ENCODE assay signal across 8 mouse cellular contexts in the genomic region with DNA sequence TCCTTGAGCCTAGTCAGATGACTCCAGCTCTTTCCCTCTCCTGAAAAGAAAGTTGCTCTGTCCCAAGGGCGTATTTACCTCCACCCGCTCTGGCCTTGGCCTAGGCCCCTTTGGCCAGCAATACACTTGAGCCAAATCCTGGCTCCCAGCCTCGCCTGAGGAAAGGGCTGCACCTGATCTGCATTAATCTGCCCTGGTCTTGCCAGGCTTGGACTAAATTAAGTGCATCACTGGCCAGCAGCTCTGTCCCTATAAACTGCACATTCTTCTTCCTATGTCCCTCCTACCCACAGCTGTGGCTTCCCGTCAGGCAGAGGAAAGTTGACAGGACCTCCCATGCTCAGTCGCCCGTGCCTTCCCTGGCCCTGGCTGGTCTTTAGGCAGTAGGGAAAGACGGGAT. TPM values are rescaled to one million over a fixed set of nuclear protein-coding genes. Genes with fewer than 3 reads are reported as not detected.
A peak's percentile ranks its signal among the peaks of the same experiment; 100 is the strongest.
DNase-seq lines count a peak whose midpoint lies in the region; ATAC-seq and TF ChIP-seq lines count a peak whose summit lies in the region.

No protein-coding gene starts in this region.

- WGBS in heart, embryonic 12.5 days, result 75% methylated on average over 7 of the region's 7 CpGs
- WGBS in thymus, adult 2 months, result 88% methylated on average over 7 of the region's 7 CpGs
- 59% methylated on average over 7 of the region's 7 CpGs for WGBS in hindbrain, embryonic 12.5 days

- peaks cover 11% of the 10 kb centered on the region for H3K4me1 ChIP-seq in heart, embryonic 12.5 days (replicated peaks)
- no peaks in the 10 kb centered on the region for H3K4me1 ChIP-seq in thymus, adult 2 months (replicated peaks; ENCODE audit: control insufficient read depth, insufficient read depth, low read length)
- 0 out of 2 replicates have a peak, but pooled peaks cover 8% of the 10 kb centered on the region for H3K4me1 ChIP-seq in hindbrain, embryonic 12.5 days

- no peak for TF ChIP-seq POLR2A in thymus, adult 2 months (IDR thresholded peaks at IDR 0.05; ENCODE audit: control insufficient read depth, extremely low read depth, insufficient read depth, low read length, poor library complexity)

- TF ChIP-seq CTCF in thymus, adult 2 months (IDR thresholded peaks at IDR 0.05; ENCODE audit: borderline replicate concordance, control insufficient read depth, extremely low read depth, insufficient read depth, low read length, poor library complexity), result no peak

- DNase-seq in heart, adult 9 months (ENCODE audit: low spot score in 2 of 2), result peak; percentile 50 to 54
- DNase-seq in adipocyte (ENCODE audit: low spot score), result peak; percentile 86
- DNase-seq in frontal cortex, postnatal 36 days (ENCODE audit: low spot score in 2 of 2), result peak; percentile 29 to 31
- DNase-seq in kidney, postnatal 14 days, result peak; percentile 34
- peak; percentile 77 to 78 for DNase-seq in right cerebral cortex, postnatal 10 days (ENCODE audit: low spot score in 2 of 2)
- DNase-seq in thymus, adult 2 months, result no peak

- H3K27ac ChIP-seq in heart, embryonic 12.5 days (ENCODE audit: poor library complexity, severe bottlenecking), result no peak overlapping the region
- H3K27ac ChIP-seq in thymus, adult 2 months (ENCODE audit: control insufficient read depth, insufficient read depth, low read length), result no peak overlapping the region
- H3K27ac ChIP-seq in hindbrain, embryonic 12.5 days, result no peak overlapping the region

- no peak overlapping the region for H3K4me2 ChIP-seq in heart, embryonic 12.5 days
- H3K4me2 ChIP-seq in hindbrain, embryonic 12.5 days (replicated peaks), result no peak overlapping the region

- H3K9ac ChIP-seq in heart, embryonic 12.5 days, result no peak overlapping the region
- no peak overlapping the region for H3K9ac ChIP-seq in hindbrain, embryonic 12.5 days

- H3K9me3 ChIP-seq in heart, embryonic 12.5 days (replicated peaks), result no peaks in the 10 kb centered on the region
- no peaks in the 10 kb centered on the region for H3K9me3 ChIP-seq in hindbrain, embryonic 12.5 days (replicated peaks)

- no peak overlapping the region for H3K4me3 ChIP-seq in heart, embryonic 12.5 days
- no peak overlapping the region for H3K4me3 ChIP-seq in thymus, adult 2 months (ENCODE audit: control insufficient read depth, insufficient read depth, low read length)
- H3K4me3 ChIP-seq in hindbrain, embryonic 12.5 days, result no peak overlapping the region

- H3K36me3 ChIP-seq in heart, embryonic 12.5 days, result no peaks in the 10 kb centered on the region
- no peaks in the 10 kb centered on the region for H3K36me3 ChIP-seq in thymus, adult 2 months (ENCODE audit: control insufficient read depth, insufficient read depth, low read length)
- no peaks in the 10 kb centered on the region for H3K36me3 ChIP-seq in hindbrain, embryonic 12.5 days

- H3K27me3 ChIP-seq in heart, embryonic 12.5 days (replicated peaks), result no peaks in the 10 kb centered on the region
- H3K27me3 ChIP-seq in thymus, adult 2 months (ENCODE audit: control insufficient read depth, insufficient read depth, low read length), result no peaks in the 10 kb centered on the region
- H3K27me3 ChIP-seq in hindbrain, embryonic 12.5 days, result no peaks in the 10 kb centered on the region

- no peak for ATAC-seq in heart, embryonic 12.5 days (ENCODE audit: insufficient number of reproducible peaks, low FRiP score)
- no peak for ATAC-seq in hindbrain, embryonic 12.5 days (ENCODE audit: low FRiP score)

RNA-seq across cellular contexts. Expression of a gene that starts 36.1 kb away (rescaled TPM):
- 23.5 and 24.1 TPM in 2 replicates for polyA plus RNA-seq in heart, embryonic 12.5 days (2016; fragmentation: Nextera tagmentation; extraction: Ambion mirVana)
- polyA plus RNA-seq in thymus, adult 2 months (2012; rRNA removed), result 113 and 122 TPM in 2 replicates
- polyA plus RNA-seq in hindbrain, embryonic 12.5 days (2016; fragmentation: Nextera tagmentation; extraction: Ambion mirVana), result 6.2 and 6.9 TPM in 2 replicates

RNA-seq across cellular contexts. Expression of a gene that starts 37.0 kb away (rescaled TPM):
- polyA plus RNA-seq in heart, embryonic 12.5 days (2016; fragmentation: Nextera tagmentation; extraction: Ambion mirVana), result 30.4 and 31.9 TPM in 2 replicates
- 26.2 and 28.9 TPM in 2 replicates for polyA plus RNA-seq in thymus, adult 2 months (2012; rRNA removed)
- polyA plus RNA-seq in hindbrain, embryonic 12.5 days (2016; fragmentation: Nextera tagmentation; extraction: Ambion mirVana), result 25.1 and 31.5 TPM in 2 replicates
